Mouse (Mus musculus) megakaryocyte, adult 5-6 weeks (primary cell): ENCODE measurements at regions not wholly inside any gene's neighbourhood (a gene's known extent, or its start where the extent isn't known, plus 50 kb on each side); places are given as distances from the start of the nearest gene placed in this dataset.

ENCODE experiments used
- ATAC-seq: 2 replicates; pipeline ENCODE4 v1.8.0; 2016; ENCODE audit warnings: mild to moderate bottlenecking, inconsistent platforms; ENCODE audit not compliant: poor library complexity, severe bottlenecking

DNA sequence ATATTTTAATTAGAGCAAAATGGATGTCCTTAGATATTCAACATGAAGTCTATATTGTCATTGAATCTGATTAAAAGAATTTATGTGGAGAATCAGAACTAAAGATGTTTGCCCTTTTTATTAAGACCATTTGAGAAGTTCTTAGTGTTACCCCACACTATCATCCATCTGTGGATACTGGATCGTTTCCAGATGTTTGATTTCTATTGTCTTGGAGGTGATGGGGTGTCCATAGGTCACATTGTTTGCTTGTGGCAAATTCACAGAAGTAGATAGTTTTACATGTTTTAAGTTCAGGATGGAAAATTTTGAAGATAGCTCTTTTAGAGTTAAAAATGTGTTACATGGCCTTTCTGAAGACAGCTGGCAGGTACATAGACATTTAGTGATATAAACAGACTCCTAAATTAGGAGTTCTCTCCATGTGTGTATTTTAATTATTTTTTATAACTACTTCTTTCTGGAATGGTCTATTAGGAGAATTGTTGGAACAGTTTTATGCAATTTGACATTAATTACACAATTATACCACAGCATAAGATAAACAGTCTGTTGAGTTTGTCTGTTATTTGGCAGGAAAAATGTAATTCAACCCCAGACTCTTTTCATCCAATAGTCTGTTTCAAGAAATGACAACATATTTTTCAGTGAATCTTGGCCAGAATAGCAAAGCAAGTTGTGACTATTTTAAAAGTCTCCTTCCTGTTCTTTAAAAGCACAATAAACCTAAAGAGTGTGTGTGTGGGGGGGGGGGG lies 368.8 kb upstream of the Plscr5 start:
- ATAC-seq: no peak

- no peak for ATAC-seq
Measured at GRCm38 (mm10) chr9:91818616-91819328, 374.0 kb upstream of the Plscr5 start.

DNA sequence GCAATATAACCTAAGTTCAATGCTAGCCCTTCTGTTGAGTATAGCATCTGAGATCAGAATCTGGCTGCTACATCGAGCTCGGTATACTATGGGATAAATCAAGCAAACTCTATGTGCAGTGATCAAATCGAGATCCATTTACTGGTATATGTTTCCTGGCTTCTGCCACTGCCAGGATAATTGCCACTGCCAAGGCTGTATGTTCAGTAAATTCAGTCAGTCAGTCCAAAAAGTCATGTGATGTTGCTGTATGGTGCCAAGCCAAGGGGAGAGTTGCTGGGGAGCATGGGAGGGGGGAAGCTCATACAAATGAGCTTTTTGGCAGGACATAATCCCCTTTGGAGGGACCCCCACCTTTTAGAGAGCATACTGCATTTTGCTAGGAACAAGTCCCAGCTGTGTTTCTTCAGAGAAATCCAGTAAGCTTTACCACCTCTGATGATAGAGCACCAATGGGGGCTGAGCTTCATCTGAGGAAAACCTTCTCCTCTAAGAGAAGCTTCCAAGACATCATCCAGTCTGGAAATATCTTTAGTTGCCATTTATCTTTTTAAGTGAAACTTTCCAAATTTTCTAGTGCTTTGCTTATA lies 389.3 kb upstream of the Plscr5 start:
- ATAC-seq: no peak

DNA sequence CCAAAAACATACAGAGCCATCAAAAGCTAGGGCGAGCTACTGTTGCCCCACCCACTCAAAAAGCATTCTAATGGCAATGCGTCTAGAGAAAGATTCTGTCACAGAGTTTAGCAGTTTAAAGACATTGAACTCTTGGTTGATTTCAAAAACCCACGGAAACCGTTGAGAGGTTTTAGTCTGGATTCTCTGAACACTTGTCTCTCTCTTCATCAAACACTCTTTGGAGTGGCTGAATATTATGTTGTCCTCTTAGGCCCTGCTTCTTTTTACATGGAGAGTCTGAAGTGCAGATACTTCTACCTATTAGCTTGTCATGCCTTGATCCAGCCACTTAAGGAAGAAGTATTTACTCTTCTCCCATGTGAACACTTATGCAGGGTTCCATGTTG lies 393.9 kb upstream of the Plscr5 start:
- ATAC-seq: no peak

- ATAC-seq: no peak
Measured at GRCm38 (mm10) chr9:91798171-91798836, 394.4 kb upstream of the Plscr5 start.

DNA sequence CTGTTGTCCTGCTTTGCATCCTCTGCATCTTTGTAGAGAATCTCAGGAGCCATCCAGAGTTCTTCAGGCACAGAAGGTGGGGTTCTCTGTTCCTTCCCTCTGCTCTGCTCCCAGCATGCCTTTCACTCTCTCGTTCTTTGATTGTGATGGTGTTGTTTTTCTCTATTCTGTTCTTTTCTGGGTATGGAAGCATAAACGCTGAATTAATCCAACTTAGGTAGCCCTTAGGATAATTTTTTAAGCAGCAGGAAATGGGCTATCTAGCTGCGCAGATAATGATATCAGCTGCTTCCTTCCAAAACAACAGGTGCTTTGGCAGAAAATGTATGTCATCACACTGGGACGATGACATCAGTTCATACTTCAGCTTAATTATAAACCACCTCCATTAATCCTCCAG lies 395.8 kb upstream of the Plscr5 start:
- no peak for ATAC-seq

DNA sequence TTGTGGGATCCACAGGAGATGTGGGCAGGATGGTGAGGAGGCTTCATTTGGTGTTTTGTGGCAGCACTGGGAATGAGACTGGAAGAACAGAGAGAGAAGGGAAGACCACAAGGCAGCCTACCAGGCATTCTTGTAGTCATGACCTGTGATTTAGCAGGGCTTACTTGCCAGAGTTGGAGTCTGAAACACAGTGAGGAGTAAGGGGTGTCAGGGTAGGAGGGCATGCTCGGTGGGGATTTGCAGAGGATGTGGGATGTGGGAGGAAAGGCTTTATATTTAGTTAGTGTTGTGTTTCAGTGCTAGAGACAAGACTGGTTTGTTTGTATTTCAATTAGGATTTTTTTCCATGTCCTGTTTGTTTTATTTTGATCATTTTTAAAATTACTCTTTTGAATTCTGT lies 387.3 kb upstream of the Zic1 start:
- no peak for ATAC-seq

DNA sequence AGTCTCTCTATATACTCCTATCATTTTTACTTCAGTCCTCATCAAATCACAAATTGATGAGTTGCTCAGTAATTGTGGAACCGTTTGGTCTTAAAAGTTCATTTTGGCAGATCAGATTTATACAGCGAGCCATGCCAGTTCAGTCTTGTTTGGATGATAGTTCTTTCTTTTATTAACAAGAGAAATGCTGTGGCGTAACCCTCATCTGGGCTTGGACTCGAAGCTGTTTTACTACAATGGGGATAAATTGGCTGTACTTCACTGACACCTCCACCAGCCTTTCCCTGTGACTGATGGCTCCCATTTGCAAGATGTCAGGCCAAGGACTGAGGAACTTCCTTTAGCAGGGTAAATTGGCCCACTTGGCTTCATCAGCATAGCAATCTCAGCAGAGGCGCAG lies 345.5 kb upstream of the Zic1 start:
- ATAC-seq: no peak

- no peak for ATAC-seq
Measured at GRCm38 (mm10) chr9:91680859-91681258, 315.2 kb upstream of the Zic1 start.

- ATAC-seq: no peak
Measured at GRCm38 (mm10) chr9:91666667-91667066, 301.1 kb upstream of the Zic1 start.

DNA sequence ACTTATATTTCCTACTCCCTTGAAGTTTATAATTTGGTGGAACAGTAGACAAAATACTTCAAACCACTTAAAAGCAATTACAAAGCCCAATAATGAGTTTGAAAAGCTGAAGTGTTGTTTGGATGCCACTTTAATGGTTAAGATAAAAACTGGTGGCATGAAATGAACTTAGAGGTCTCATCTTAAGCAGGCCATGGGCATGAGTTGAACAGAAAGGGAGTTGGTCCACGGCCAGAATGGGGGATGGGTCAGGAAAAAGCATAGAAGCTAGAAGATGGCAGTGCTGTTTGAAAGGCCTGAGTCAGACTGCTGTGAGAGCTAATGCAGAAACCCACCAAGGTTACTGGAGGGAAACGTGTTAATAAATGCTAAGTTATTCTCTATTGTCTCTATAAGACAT lies 294.5 kb upstream of the Zic1 start:
- no peak for ATAC-seq

- no peak for ATAC-seq
Measured at GRCm38 (mm10) chr9:91654071-91654470, 288.5 kb upstream of the Zic1 start.

DNA sequence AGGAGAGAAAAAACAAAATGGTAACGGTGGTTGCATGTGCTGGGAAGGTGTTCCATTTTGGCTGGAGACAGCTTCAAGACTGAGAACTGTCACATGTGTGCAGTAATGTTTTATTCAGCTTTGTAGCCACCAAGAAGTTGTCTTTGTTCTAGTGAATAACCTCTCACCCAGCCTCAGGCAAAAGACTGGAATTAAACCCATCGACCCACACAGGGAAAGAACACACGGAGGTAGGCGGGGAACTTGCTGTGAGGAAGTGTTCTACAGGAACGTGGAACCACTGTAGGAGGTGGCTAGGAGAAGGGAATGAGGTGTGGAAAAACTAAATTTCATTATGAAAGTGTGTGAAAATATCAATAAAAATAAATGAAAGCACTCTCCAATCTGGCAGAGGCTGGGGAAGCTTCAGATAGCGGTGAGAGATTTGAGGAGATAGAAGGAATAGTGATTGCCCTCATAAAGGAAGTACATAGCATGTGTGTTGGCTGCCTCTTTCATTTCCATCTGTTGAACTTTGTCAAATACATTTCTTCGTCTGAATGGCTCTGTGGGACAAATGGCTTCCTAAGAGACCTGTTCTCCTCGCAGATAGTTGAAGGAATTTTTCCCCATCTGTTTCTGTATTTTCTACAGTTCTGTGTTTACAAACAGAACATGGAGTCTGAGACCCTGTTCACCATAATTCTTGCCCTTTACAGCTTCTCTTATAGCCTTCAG lies 286.9 kb upstream of the Zic1 start:
- ATAC-seq: no peak

- no peak for ATAC-seq
Measured at GRCm38 (mm10) chr9:91610401-91610800, 244.8 kb upstream of the Zic1 start.

GRCm38 (mm10) chr9:91609457-91610166 lies 244.0 kb upstream of the Zic1 start:
- ATAC-seq: no peak

- no peak for ATAC-seq
Measured at GRCm38 (mm10) chr9:91601740-91602139, 236.1 kb upstream of the Zic1 start.

DNA sequence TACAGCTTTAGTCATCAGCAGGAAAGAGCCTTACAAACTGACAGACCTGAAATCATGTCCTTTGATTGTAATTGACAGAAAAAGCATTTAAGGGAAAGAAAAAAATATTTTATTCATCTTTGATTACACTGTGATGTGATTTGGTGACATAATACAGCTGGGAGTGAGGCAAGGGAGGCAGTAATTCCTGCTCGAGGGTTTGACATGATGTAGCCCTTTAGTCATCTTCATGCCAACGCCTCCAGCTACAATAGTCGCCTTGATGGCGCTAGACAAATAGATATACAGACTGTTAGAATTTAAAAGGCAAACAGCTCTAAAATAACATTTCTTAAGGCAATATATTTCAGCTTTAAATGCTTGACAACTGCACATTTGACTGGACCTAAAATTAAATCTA lies 226.3 kb upstream of the Zic1 start:
- no peak for ATAC-seq

DNA sequence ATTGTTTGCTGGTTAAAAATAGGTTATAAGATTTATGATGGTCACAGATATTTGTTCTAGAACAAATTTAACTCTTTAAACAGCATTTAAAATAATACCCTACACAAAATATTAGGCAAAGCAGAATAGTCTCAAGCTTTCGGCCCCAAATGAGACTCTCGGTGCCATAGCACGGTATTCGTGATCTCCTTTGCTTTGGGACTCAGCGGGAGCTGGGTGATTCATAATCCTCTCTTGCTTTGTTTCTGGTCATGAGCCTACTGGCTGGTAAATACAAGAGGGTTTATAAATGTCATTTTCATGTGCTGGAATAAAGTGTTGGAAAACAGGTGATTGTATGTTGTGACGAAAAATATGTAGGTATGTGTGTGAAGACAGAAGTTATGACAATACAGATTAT lies 223.1 kb upstream of the Zic1 start:
- ATAC-seq: no peak

GRCm38 (mm10) chr9:91587861-91588260 lies 222.3 kb upstream of the Zic1 start:
- ATAC-seq: no peak

DNA sequence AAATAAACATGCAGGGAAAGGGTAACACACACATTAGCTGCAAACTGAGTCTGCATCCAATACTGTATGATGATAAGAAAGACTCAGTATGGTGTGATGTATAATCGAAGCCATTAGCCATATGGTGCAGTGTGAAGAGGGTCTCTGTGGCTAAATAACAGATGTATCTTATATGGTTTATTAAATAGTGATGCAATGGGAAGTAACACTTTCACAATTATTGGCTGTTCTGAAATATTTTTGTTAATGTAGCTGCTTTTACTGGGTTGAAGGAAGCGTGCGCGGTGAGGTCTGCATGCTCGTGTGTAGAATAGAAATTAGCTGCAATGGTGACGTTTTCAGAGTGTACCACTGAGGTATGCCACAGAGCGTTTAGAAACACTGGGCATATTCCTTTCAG lies 221.7 kb upstream of the Zic1 start:
- peak; percentile 43 for ATAC-seq
